Mouse (Mus musculus) frontal cortex, postnatal 25 days (tissue): ENCODE results near the gene Rrp1b.

ENCODE experiments used
- DNase-seq, 2 experiments: peaks; one replicate each; pipeline ENCODE4 v3.0.0; 2022; ENCODE audit warnings: low spot score in 2 of 2

Gene Rrp1b

DNA sequence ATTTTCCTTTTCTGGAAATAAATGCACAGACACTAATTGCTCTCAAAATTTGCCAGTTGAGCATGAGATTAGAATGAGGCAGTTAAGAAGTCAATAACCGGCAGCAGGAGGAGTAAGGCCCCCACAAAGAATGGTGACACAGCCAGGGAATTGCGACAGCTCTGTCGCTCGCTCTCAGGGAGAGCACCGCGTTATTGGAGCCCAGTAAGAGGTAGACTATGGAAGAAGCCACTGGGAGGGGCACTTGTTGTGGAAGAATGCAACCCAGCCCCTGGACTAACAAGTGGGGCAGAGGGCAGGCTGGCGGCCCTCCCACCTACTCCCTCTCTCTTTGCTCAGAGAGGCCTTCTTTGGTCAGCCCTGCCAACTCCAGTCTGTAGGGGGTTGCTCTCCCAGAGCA is 4.2 kb upstream of the Rrp1b start:
- DNase-seq: no peak

GRCm38 (mm10) chr17:32034322-32034721 is 1.6 kb upstream of the Rrp1b start:
- DNase-seq: no peak

DNA sequence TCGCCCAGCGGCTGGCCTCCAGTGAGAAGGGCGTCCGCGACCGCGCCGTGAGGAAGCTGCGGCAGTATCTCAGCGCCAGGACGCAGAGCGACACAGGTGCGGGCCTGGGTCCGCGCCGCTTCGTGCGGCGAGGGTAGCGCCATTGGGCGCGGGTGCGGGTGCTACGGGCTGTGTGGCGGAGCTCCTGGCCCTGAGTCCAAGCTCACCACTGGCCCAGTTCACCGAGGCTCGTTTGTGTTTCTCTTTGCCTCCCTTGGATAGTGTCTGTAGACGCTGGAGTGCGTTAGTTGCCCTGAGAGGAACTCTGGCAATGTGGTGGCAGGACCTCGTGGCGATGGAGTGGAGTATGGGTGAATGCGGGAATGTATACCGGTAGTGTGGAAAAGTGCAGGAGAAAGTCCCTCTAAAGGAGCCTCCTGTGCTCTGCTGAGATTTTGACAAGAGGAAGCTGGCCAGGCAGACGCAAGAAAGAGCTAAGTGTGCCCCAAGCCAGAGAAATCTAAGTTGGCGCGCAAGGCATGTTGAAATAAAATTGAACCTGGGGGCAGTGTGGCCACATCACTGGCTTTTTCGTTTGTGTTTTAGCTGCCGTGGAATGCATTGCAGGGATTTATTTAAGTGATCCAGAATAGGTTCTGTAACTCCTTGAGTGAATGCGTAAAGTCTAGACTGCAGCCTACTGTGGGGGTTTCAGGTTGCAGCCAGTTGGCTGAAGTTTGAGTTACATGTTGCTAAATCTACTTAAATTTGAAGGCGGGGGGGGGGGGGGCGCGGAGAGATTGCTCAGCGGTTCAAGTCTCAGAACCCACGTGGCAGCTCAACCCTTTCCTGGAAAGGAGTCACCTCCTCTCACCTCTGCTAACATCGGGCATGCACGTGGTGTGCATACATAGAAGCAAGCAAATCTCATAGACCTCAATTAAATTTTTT is 874 bp downstream of the Rrp1b start:
- DNase-seq: no peak

DNA sequence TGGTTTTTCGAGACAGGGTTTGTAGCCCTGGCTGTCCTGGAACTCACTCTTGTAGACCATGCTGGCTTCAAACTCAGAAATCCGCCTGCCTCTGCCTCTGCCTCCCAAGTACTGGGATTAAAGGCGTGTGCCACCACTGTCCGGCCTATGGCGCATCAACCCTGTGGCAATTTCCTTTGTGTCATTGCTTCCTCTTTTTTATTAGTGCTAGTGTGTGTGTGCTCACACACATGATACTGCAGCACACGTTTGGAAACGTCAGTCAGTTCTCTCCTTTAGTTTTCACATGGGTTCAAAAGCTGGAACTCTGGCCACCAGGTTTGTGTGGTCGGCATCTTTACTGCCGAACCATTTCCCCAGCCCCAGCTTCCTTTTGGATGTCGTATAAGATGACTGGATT is 4.4 kb downstream of the Rrp1b start:
- DNase-seq: no peak

DNA sequence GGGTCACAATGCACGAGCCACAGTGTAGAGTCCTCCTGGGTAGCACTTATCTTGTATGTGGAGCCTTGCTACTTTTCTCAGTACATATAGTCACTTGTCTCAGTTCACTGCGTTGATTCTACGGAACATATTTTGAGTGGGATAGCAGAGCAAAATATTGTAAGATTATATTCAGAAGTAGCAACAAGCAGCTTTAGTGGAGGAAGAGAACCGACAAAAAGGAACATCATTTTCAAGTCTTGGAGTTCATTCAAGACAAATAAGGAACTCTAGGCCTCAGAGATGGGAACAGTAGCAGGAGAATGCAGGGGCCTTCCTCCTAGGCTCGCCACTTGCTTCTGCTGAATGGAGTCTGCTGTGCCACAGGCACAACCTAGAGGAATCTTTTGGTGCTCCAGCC is 10.6 kb downstream of the Rrp1b start:
- DNase-seq: no peak

GRCm38 (mm10) chr17:32048351-32048750 is 12.5 kb downstream of the Rrp1b start:
- DNase-seq: no peak

- DNase-seq: no peak
Measured at GRCm38 (mm10) chr17:32049914-32050313, 14.0 kb downstream of the Rrp1b start.

DNA sequence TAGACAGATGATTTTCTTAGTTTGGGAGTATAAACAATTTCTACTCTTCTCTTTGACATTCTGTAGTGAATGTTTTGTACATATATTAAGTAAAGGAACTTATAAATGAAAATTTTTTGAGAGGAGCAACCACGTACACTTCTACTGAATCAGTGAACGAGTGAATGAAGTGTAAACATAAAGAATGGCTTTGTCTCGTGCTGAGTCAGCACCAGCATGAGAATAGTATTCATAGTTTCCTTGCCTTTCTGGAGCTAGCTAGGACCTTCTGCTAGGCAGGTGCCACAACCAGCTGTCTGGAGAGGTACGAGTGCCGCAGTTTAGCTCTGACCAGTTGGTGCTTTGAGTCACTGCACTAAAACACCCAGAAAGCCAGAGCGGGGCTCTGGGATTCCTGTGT is 14.7 kb downstream of the Rrp1b start:
- DNase-seq: no peak

- DNase-seq: no peak
Measured at GRCm38 (mm10) chr17:32052237-32053080, 16.6 kb downstream of the Rrp1b start.

GRCm38 (mm10) chr17:32053677-32054076 is 17.8 kb downstream of the Rrp1b start:
- no peak for DNase-seq

DNA sequence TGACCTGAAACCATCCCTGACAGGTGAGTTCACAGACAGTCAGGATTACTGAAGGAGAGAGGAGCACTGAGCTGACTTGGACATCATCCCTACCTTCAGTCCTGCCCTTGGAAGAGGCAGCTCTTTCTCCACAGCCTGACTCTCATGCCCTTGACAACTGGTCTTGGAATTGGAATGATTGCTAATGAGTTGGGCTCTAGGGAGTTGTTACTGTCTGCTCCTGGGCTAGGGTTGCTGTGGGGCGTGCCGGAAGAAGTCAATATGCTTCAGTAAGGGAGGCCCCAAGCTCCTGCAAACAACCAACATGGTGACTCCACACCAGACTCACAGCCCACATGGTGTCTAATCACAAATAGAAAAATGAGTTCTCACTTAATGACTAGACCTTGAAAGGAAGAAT is 21.9 kb downstream of the Rrp1b start:
- no peak for DNase-seq

- DNase-seq: no peak
Measured at GRCm38 (mm10) chr17:32059084-32059483, 23.2 kb downstream of the Rrp1b start.

GRCm38 (mm10) chr17:32061219-32061618 is 25.3 kb downstream of the Rrp1b start:
- DNase-seq: no peak

GRCm38 (mm10) chr17:32063654-32064053 is 27.8 kb downstream of the Rrp1b start:
- DNase-seq: no peak

DNA sequence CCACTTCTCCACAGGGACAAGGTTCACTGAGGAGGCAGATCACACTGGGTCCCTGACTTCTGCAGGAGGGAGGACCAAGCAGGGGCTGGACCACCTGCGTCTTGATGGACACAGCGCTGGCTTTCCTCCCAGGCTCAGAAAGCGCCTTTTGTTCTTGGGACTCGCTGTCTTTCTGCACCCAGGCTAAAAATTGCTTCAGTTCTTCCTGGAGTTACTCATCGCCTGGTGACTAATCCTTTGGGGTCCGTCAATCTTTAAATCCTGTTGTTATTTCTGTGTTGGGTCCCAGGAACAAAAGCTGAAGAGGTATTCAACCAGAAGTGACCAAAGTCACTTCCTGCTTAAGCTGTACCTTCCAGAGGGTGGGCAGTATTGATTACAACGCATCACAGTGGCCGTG is 28.9 kb downstream of the Rrp1b start:
- peak in 1 of 2 experiments; percentile 27 for DNase-seq

DNA sequence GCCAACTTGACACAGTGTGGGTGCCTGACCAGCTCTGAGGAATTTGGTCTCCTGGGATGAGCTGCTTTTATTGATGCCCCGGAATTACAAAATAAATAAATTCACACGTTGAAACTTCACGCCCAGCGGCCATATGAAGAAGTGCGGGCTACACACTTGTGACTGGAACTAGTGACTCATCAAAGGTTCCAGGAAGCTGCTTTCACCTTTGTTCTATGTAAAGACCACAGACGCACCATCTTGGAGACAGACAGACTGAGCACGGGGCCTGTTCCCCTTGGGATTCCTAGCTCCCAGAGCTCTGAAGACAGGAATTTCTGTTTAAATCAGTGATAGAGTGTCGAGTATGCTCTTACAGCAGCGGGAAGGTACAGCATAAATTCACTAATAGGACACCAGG is 31.6 kb downstream of the Rrp1b start:
- no peak for DNase-seq

DNA sequence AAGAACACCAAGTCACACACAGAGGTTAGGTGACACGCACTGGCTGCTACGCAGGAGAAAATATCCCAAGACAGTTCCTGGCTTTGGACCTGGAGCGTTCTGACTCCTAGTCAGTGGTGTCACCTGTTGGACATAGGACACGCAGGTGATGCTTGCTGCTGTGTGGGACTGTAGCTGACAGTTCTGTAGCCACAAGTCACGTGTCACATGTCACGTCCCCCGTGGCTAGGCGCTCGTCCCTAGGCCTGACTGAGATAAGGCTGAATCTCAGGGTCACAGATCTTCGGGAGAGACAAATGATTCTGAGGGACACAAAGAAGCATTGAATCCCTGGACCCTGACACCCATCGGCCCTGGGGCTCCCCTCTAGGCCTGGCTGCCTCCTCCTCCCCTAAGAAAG is 32.5 kb downstream of the Rrp1b start:
- DNase-seq: no peak

- DNase-seq: no peak
Measured at GRCm38 (mm10) chr17:32068810-32069209, 32.9 kb downstream of the Rrp1b start.

DNA sequence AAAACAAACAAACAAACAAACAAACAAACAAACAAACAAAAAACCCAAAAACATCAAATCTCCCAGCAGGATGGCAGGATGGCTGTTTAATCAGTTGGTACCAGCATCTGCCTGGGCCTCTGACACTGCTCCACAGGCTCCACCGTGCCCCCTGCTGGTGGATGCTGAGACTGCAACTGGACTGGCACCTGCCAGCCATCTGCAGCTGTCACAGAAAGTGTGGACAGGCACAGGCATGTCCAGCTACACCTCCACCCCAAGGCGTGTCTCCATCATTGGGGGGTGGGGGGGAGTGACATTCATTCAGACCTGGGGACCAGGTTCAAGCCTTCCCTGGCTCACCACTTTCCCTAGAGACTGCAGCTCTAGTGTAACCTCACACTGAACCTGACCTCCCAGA is 37.5 kb downstream of the Rrp1b start:
- peak; percentile 79 to 84 for DNase-seq

- no peak for DNase-seq
Measured at GRCm38 (mm10) chr17:32074658-32075057, 38.8 kb downstream of the Rrp1b start.

DNA sequence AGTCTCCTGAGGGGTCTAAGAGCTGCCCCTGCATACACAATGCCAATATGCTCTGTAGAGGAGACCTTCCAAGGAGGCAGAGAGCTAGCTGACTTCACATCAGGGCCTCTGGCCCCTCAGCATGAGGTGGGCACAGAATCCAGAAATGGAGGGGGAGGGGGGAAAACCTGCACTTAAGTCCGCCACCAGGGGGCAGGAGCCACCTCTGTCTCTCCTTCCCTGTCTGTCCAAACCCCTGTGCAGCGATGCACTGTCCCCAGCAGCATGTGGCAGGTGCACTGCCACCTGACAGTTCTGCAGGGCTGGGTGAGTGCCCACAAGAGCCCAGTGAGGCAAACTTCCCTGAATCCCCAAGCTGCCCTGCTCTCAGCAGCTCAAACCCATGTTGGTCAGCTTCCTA is 39.3 kb downstream of the Rrp1b start:
- peak in 1 of 2 experiments; percentile 29 for DNase-seq

DNA sequence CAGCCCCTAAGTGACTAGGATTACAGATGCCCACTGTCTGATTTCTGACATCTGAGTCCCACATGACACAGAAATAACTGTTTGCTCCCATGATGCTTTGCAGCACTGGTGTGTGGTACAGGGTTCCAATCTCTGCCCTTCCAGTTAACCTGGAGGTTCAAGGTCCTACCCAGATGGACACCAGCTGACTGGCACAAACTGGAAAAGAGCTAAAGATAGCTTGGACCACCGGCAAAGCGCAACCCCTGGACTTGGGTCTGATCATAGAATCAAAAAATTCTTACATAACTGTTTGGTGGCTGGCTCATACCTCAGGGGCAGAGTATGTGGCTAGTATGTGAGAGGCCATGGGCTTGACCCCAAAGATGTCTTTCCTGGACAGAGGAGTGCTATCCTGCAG is 47.5 kb downstream of the Rrp1b start:
- no peak for DNase-seq

DNA sequence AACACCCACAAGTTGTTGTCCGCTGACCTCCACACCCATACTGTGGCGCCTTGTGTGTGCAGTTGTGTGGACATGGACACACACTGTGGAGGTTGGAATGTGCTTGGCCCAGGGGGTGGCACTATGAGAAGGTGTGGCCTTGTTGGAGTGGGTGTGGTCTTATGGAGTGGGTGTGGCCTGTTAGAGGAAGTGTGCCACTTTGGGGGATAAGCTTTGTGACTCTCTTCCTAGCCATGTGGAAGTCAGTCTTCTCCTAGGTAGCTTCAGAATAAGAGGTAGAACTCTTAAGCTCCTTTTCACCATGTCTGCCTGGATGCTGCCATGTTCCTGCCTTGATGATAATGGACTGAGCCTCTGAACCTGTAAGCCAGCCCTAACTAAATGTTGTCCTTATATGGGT is 51.2 kb downstream of the Rrp1b start:
- no peak for DNase-seq
